Mouse (Mus musculus) layer of hippocampus, adult 18-20 months (tissue): ENCODE results near the gene Ppp1r27. TPM values are rescaled to one million over a fixed set of nuclear protein-coding genes. Genes with fewer than 3 reads are reported as not detected.
"Not testable (repeated sequence)": the region's sequence is repeated elsewhere in the genome, so short reads cannot be mapped to it uniquely, and the experiment has no call there.

Source experiments
- DNase-seq, 2 experiments: peaks; one replicate each; pipeline ENCODE4 v3.0.0; 2022; ENCODE audit warnings: low spot score in 2 of 2
- total RNA-seq, 2 experiments: library from RNA; stranded (reverse); gene quantifications; 2 replicates each; pipeline ENCODE4 v1.2.3; 2021

The Ppp1r27 gene
- total RNA-seq, 2 experiments from 2014 or later: not detected

DNA sequence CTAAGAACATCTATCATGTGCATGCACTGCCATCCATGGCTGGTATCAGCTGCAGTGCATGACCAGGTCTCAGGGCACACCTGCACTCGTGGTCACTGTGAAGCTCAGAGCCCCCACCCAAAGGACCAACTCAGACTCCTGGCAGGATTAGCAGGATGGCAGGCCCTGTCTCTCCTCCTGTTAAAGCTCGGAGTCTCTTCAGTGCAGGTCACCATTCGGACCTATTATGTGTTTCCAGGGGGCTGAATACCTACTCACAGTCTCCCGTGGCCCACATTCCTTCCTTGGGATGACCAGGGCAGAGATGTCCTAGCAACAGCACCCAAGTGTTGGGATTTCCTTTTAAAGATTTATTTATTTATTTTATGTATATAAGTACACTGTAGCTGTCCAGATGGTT is 33.8 kb downstream of the Ppp1r27 start:
- no peak for DNase-seq

DNA sequence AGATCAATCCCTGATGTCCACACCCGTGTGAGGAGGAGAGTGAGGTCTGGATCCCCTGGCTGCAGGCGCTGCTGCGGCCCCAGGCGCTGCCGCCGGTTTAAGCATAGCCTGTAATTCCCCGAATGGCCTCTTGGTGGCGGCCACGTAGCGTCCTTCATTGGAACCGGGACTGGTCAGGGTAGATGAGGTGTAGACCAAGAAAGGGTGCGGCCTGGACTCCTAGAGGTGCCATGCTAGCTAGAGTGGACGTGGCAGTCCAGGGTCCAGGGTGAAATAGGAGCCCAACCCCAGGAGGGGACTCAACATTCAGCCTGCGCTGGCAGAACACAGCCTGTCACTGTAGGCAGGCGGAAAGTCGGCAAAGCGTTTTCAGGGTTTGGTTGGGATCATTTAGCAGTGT is 35.3 kb downstream of the Ppp1r27 start:
- peak; percentile 73 to 88 for DNase-seq

DNA sequence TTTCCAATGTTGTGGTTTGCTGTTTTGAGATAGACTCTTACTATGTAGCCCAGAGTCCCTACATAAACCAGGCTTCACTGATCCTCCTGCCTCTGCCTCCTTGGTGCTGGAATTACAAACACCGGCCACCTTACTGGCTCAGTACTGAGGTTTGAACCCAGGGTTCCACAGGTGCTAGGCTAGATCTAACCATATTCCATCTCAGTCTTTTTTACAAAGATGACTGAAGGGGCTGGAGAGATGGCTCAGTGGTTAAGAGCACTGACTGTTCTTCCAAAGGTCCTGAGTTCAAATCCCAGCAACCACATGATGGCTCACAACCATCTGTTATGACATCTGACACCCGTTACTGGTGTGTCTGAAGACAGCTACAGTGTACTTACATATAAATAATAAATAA is 36.7 kb downstream of the Ppp1r27 start:
- not testable (repeated sequence) for DNase-seq

DNA sequence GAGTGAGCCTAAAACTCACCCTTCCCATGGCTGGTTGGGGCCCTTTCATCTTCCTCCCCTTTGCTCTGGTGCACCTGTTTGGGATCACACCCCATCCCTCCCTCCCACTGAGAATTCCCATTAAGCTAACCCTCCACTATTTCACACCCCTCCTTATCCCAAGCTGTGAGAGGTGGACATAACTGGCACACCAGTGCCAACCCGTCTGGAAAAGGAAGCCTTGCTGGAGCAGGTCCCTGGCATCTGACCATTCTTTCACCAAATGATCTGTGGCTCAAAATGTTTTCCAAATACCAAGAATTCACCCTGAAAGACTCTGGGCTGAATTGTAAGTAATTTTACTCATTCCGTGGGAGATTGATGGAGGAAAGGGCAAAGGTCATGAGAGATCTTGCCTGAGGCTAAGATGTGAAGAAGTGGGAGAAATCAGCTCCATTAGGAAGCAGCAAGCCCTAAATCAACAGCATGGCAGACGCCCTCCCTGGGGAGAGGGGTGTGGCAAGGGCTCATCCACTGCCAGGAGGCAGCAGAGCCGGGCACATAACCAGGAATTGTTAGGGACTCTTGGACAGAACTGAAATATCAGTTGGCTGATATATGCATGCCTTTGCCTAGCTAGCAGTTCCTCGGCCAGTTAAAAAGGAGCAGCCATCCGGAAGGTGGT is 38.0 kb downstream of the Ppp1r27 start:
- no peak for DNase-seq

DNA sequence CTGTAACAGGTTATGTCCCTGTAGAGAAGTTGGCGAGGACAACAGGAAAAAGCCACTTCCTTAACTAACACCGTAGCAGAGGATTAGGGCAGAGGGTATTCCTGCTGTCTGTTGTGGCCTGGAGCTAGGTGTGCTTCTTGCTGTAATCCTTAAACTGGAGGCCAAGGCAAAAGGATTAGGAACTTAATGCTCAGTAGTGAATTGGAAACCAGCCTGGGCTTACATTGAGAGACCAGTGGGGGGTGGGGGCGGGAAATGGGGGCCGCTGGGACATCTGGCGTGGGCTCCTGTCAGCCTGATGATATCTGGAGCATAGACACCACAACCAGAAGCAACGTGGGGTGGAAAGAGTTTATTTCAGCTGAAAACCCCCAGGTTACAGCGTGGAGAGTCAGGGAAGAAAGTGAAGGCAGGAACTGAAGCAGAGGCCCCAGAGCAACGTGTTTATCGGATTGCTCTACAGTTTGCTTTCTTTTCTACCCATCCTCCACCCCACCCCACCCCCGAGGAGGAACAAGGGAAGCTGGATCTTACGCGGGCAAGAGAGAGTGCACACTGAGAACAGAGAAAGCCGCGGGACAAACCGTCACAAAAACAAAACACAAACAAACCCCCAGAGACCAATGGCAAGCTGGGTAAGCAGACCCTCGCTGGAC is 40.4 kb downstream of the Ppp1r27 start:
- DNase-seq: no peak

DNA sequence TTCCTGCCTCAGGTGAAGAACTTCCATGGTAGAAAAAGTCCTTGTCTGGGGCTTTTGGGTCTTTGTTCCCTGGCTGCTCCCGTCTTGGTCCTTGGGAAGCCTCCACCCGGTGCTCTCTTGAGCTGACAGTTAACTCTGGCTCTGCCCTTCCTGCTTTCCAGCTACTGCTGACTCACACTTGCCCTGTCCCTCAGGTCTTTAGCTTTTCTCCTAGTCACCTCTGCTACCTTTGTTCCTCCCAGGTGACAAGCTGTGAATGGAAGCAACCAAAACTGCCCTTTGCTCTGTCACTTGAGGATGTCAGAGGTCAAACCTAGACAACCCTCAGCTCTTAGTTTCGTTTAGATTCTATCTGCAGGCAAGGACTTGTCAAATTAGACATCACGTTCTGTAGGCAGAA is 41.0 kb downstream of the Ppp1r27 start:
- no peak for DNase-seq

DNA sequence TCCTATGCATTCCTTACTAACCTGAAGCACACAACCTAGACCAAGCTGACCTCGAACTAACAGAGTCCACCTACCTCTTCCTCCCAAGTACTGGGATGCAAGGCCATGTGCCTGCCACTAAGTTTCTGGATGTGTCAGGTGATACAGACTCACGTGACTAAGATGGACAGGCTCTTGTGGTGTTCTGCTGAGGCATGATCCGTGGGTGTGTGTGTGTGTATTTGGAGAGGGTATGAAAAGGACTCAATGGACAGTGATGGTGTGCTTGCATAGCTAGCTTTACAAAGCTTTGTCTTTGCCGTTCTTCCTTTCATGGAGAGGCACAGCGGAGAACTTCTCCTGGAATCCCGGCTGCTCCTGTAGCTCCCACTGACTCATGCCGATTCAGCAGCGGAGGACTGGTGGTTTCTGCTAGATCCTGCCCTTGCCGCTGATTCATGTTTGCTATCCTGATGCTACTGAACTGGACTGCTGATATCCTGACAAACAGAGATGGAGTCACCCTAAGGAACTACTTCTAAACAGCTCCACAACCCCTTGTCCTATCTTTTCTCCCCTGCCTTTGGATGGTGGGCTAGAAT is 42.6 kb downstream of the Ppp1r27 start:
- DNase-seq: no peak

DNA sequence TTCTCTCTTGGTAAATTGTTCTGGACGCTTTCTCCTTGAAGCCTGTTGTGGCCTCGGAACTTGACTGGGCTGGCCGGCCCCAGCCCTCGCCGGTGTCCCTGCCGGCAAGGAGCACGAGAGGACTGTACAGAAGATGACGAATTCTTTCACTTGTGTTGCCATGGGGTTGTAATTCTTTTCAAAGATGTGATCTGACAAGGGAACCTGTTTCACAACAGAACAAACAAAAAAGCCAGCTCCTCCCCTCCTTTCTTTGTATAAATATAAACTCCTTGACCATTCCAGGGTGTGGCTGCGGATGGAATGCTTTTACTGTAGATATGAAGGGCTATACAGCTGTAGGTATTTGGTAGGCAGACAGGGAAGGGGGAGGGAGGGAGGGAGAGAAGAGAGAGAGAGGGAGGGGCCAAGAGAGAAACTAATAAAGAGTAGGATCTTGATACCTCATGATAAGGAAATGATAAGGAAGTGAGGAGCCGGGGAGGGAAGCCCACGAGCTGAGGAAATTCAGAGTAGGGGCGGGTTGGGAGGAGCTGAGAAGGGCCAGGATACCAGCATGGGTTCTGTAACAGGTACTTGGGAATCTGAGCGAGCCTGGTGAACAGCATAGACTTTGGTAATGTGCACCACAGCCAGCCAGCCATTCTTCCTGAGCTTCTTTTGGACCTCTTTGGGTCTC is 43.2 kb downstream of the Ppp1r27 start:
- no peak for DNase-seq

DNA sequence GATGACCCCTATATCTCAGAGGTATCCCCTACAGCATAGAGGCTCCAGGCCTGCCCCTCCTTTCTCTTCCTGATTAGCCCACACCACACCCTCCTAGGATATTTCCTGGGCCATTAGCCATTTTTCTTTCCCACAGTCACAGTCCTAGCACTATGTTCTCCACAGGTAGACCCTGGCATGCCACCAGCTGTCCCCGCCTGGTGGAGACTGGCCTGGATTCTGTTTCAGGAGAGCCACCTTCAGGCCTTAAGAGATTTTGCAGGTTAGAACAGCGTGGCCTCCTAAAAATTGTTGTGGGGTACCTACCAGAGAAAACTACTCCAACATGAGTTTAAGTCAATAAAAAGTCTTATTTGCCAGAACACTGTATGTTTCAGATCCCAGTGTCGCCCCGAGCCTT is 44.0 kb downstream of the Ppp1r27 start:
- DNase-seq: no peak

DNA sequence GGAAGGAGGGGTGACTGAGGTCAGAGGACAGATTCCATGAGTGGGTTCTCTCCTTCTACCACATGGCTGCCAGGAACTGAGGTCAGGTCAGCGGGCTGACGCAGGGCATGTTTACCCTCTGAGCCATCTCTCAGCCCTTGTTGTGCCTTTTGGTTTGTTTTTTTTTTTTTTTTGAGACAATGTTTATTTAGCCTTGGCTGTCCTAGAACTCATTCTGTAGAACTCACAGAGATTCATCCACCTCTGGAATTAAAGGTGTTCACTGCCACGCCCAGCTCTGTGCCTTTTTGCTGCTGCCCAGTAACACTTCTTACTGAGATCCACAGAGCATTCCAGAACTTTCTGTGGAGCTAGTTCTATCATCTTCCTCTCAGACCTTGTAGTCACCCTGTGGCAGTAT is 45.3 kb downstream of the Ppp1r27 start:
- DNase-seq: no peak

DNA sequence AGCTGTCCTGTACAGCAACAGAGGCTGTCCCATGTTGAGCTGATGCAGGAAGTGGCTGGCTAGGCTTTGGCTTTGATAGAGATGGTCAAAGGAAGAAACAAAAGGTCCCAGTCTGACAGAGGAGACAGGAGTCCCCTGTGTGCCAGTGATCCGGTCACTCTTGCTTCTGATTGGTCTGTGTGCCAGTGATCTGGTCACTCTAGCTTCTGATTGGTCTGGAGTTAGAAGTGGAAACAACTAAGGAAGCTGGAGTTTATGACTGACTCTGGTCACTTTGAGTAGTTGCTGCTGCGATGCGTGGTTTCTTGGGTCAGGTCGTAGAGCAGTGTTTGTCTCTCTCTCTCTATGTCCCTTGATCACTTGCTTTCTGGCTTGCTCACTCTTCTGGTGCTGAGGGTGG is 49.2 kb downstream of the Ppp1r27 start:
- DNase-seq: no peak

DNA sequence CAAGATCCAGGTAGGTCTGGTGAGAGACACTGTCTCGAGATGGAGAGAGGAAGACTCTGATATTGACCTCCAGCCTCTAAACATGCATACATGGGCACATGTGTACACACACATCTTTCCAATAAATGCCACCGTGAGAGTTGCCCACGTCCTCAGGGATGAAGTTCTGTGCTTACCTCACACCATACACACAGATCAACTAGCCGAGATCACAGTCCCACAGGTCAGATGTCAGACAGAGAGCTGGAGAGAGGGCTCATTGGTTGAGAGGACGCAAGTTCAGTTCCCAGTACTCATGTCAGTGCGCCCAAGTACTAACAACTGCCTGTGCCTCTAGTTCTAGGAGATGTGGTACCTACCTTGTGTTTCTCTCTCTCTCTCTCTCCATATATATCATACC is 49.9 kb downstream of the Ppp1r27 start:
- DNase-seq: no peak

DNA sequence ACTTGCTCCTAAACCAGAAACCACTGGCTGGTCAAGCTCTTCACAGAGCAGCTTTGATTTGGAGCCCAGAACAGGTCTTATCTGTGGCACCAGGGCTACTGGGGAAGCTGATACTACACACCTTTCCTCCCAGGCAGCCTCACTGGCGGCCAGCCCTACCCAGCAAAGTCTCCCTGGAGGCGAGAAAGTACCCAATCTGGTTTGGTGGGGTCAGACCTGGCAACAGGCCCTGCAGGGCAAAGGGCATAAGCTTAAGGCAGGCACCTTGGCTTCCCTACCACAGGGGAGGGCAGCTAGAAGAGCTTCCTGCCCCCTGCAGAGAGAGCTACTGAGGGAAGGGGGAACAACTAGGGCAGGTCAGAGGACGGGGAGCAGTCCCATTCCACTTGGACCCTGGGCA is 50.6 kb downstream of the Ppp1r27 start:
- DNase-seq: no peak

Other genes with a start within 250 kb of the Ppp1r27 start
- gene Actg1, start 202.6 kb downstream of the Ppp1r27 start, total RNA-seq: 1,000 to 10,000 TPM; 1,279 to 1,291 TPM
- under 1 TPM in 1 of 2 experiments, not detected in 1; 0.61 TPM for gene Fscn2, start 189.6 kb downstream of the Ppp1r27 start, total RNA-seq
- 10 to 100 TPM; 16.7 to 18.4 TPM for gene Faap100, start 172.4 kb downstream of the Ppp1r27 start, total RNA-seq
- 10 to 100 TPM; 60.0 to 61.9 TPM for gene Nploc4, start 113.4 kb downstream of the Ppp1r27 start, total RNA-seq
- gene Tspan10, start 108.5 kb downstream of the Ppp1r27 start, total RNA-seq: not detected
- under 1 TPM; 0.43 to 0.82 TPM for gene Pde6g, start 97.6 kb downstream of the Ppp1r27 start, total RNA-seq
- 10 to 100 TPM; 13.1 to 13.5 TPM for gene Oxld1, start 93.1 kb downstream of the Ppp1r27 start, total RNA-seq
- gene Ccdc137, start 93.0 kb downstream of the Ppp1r27 start, total RNA-seq: 10 to 100 TPM; 24.6 to 32.9 TPM
- gene Arl16, start 83.5 kb downstream of the Ppp1r27 start, total RNA-seq: 10 to 100 TPM; 53.0 to 53.6 TPM
- gene Mrpl12, start 66.5 kb downstream of the Ppp1r27 start, total RNA-seq: 10 to 100 TPM; 65.1 to 67.5 TPM
- 10 to 100 TPM; 18.9 to 19.3 TPM for gene Slc25a10, start 59.3 kb downstream of the Ppp1r27 start, total RNA-seq
- not detected for gene Gcgr, start 20.4 kb downstream of the Ppp1r27 start, total RNA-seq
- 10 to 100 TPM; 68.8 to 74.5 TPM for gene Mcrip1, start 1.4 kb downstream of the Ppp1r27 start, total RNA-seq
- 100 to 1,000 TPM; 122 to 132 TPM for gene P4hb, start 22.1 kb upstream of the Ppp1r27 start, total RNA-seq
- gene Arhgdia, start 30.5 kb upstream of the Ppp1r27 start, total RNA-seq: 100 to 1,000 TPM; 293 to 295 TPM
- gene Alyref, start 47.2 kb upstream of the Ppp1r27 start, total RNA-seq: 10 to 100 TPM; 60.5 to 70.0 TPM
- gene Anapc11, start 47.3 kb upstream of the Ppp1r27 start, total RNA-seq: 10 to 100 TPM; 93.5 to 97.0 TPM
- gene Npb, start 57.3 kb upstream of the Ppp1r27 start, total RNA-seq: 1 to 10 TPM in 1 of 2 experiments, under 1 TPM in 1; 0.89 to 1.4 TPM
- 100 to 1,000 TPM; 118 to 128 TPM for gene Pcyt2, start 66.8 kb upstream of the Ppp1r27 start, total RNA-seq
- 10 to 100 TPM; 35.4 to 41.5 TPM for gene Sirt7, start 74.1 kb upstream of the Ppp1r27 start, total RNA-seq
- 10 to 100 TPM; 70.0 to 71.5 TPM for gene Mafg, start 82.5 kb upstream of the Ppp1r27 start, total RNA-seq
- 1 to 10 TPM in 1 of 2 experiments, under 1 TPM in 1; 0.81 to 2.0 TPM for gene Pycr1, start 92.6 kb upstream of the Ppp1r27 start, total RNA-seq
- 1 to 10 TPM; 3.9 to 4.6 TPM for gene Myadml2, start 97.0 kb upstream of the Ppp1r27 start, total RNA-seq
- 1 to 10 TPM; 2.6 to 5.5 TPM for gene Notum, start 110.0 kb upstream of the Ppp1r27 start, total RNA-seq
- gene Aspscr1, start 121.8 kb upstream of the Ppp1r27 start, total RNA-seq: 10 to 100 TPM; 46.1 to 54.3 TPM
- 10 to 100 TPM; 15.8 to 18.7 TPM for gene Cenpx, start 162.6 kb upstream of the Ppp1r27 start, total RNA-seq
- gene Lrrc45, start 162.8 kb upstream of the Ppp1r27 start, total RNA-seq: 10 to 100 TPM; 49.1 to 60.5 TPM
- 10 to 100 TPM; 32.0 to 40.0 TPM for gene Rac3, start 170.3 kb upstream of the Ppp1r27 start, total RNA-seq
- gene Dcxr, start 176.1 kb upstream of the Ppp1r27 start, total RNA-seq: 10 to 100 TPM; 12.3 to 13.6 TPM
- gene Cbr2, start 181.0 kb upstream of the Ppp1r27 start, total RNA-seq: 1 to 10 TPM; 1.2 to 1.7 TPM
- 10 to 100 TPM; 20.9 to 24.0 TPM for gene Hmga1b, start 211.7 kb upstream of the Ppp1r27 start, total RNA-seq
- 10 to 100 TPM; 57.1 to 59.9 TPM for gene Rfng, start 233.1 kb upstream of the Ppp1r27 start, total RNA-seq
- 100 to 1,000 TPM; 152 to 154 TPM for gene Gps1, start 233.1 kb upstream of the Ppp1r27 start, total RNA-seq
- 10 to 100 TPM; 40.1 to 40.4 TPM for gene Dus1l, start 245.3 kb upstream of the Ppp1r27 start, total RNA-seq